Mouse (Mus musculus): ENCODE measurements around the gene Dclre1b. TPM values are rescaled to one million over a fixed set of nuclear protein-coding genes. Genes with fewer than 3 reads are reported as not detected.
"Not testable (repeated sequence)": the region's sequence is repeated elsewhere in the genome, so short reads cannot be mapped to it uniquely, and the experiment has no call there.

The Dclre1b gene
- polyA plus RNA-seq, 1 experiment, result 7.1 TPM

DNA sequence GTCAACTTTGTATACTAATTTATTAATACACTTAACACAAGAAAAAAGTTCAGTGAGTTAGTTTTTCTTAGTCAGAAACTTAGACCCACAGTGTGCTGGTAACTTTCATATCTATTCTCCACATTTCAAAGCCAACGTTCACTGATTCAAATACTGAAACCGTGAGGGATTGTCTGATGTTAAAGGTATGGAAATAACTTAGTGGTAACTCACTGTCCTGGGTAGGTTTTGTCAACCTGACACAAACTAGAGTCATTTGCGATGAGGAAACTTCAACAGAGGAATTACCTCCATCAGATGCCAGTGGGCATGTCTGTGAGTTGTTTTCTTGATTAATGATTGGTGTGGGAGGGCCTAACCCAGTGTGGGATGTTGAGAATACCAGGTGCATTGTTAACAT, 19.8 kb upstream of the Dclre1b start:
- WGBS, result 78% methylated on average over 3 of the region's 3 CpGs

DNA sequence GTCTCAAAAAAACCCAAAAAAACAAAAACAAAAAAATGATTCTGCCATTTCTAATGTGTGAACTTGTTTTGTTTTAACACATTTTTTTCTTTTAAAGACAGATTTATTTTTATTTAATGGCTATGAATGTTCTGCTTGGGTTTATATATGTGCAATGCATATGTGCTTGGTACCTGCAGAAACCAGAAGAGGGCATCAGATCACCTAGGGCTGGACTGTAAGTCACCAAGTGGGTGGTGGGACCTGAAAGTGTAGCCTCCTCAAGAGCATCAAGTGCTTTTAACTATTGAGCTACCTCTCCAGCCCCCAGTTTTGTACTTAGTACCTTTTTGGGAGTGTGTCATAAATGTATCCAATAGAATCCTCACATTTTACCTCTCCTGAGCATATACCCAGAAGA, 18.3 kb upstream of the Dclre1b start:
- DNase-seq (ENCODE audit: low read depth, low spot score), result no peak

More for the DNA sequence above, 19.8 kb upstream of the Dclre1b start:
- no peak for DNase-seq (ENCODE audit: low read depth, low spot score)

DNA sequence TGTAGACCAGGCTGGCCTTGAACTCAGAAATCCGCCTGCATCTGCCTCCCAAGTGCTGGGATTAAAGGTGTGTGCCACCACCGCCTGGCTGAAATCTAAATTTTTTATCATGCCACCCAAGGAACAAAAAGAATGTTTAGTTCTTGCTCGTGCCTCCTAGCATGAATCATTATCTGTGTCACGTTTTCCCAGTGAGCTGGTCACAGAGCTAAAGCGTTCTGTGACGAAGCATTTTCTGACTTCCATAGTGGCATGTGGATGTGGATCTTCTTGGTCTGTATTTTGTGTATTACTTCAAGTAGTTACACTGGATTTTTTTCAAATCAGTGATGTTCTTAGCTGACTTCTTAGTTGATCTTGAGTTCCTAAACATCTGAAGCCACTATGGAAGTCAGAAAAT, 1.7 kb upstream of the Dclre1b start:
- WGBS, result 88% methylated on average over 6 of the region's 6 CpGs
- no peak for DNase-seq (ENCODE audit: low read depth, low spot score)

DNA sequence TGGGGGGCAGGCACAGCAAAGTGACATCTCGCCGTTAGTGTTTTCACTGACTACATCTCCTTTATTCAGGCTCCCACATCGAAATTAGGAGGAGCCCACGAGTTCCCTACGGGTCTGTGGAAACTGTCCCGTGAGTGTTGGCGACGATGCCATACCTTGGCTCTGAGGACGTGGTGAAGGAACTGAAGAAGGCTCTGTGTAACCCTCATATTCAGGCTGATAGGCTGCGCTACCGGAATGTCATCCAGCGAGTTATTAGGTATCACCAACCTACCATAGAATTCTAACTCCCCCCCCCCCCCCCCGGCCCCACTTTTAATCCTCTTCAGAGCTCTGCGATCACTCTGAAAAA, 531 bp upstream of the Dclre1b start:
- no peak for DNase-seq (ENCODE audit: low read depth, low spot score)
- WGBS, result under 1% methylated on average over 14 of the region's 14 CpGs

DNA sequence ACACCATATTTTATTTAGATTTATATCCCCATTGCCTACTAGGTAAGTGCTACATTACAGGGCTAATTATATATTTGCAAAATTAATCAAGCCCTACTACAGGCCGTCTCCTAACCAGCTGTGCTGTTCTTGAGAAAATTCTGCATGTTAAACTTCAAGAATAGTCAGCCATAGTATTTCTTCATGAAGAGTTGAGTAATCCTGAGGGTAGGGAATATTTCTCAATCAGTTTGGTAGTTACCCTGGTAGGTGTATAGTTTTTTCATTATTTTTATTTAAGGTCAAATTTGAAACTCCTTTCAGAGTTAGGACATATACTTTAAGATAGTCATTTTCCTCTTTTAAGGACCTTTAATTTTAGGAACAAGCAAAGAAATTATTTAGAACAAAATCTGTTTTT, 3.6 kb downstream of the Dclre1b start:
- DNase-seq (ENCODE audit: low read depth, low spot score), result no peak
- 93% methylated on average over 1 of the region's 1 CpGs for WGBS

DNA sequence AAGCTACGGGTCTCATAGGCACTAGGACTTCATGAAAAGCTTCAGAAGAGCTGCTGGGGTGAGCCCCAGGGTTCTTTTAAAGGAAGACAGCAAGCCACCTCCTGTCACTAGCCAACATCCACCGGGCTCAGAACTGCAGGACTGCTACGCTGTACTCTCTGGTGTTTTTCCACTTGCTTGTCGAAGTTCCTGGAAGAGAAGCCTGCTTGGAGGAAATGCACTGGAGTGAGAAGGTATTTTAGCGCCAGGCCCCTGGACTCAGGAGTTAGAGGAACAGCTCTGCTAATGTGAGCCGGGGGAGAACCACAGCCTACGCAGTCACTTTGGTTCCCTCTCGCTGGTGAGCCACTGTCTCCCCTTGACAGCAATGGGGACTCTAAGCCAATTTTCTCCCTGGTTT, 6.4 kb downstream of the Dclre1b start:
- 65% methylated on average over 8 of the region's 8 CpGs for WGBS
- DNase-seq (ENCODE audit: low read depth, low spot score), result no peak

DNA sequence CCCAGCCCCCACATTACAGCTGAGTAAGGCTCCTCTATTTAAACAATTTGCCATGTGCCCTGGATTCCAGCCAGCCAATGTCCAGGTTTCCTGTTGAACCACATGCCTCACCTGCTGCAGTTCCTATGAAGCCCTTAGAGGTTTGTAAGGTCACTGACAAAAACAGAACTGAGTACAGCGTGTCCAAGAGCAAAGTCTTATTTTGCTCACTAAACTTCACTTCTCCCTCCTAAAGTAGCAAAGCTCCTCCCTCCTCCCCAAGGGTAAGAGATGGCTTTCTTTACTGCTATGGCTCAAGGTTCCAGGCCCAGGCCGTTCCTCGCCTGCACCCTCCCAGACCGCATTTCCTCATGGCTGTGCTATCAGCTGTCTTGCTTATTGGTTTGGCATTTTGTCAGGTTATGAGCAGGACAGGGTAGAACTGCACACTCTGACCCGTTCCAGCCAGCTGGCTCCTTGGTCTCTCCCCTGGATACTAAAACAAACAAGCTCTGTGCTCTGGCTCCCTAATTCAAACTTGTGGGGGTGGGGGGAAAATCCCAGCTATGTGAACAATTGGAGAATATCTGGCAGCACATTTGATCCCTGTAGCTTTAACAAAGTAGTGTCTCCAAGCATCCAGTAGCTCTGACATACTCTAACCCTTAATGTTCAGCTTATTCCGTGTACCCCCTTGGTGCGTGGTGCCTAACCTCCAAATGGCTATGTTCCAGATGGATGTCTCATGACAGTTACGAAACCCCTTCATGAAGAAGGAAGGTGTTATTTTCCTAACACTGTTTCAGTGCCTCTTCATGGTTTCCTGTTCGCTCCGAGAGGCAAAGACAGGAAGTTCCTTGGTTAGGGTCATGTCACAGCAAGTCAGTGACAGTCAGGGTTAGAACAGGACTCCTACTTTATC, 7.4 kb downstream of the Dclre1b start:
- under 1% methylated on average over 10 of the region's 10 CpGs for WGBS
- DNase-seq (ENCODE audit: low read depth, low spot score), result peak; percentile 93

DNA sequence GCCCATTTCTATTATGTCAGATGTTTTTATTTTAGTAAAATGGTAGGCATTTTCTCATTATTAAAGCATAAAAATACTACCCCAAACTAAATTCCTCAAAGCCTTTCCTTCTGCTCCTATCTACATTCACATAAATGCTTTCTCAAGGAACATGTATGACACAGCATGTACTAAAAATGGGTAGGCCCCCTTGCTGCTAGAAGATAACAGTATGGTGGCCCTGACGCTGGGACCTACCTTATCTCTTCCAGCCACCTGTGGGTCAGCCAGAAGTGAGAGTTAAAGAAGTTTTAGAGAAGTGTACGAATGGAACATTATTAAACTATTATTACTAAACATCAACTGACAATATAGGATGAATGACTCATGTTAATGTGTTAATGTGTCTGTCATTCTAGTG, 9.7 kb downstream of the Dclre1b start:
- WGBS, result 91% methylated on average over 2 of the region's 2 CpGs
- no peak for DNase-seq (ENCODE audit: low read depth, low spot score)

DNA sequence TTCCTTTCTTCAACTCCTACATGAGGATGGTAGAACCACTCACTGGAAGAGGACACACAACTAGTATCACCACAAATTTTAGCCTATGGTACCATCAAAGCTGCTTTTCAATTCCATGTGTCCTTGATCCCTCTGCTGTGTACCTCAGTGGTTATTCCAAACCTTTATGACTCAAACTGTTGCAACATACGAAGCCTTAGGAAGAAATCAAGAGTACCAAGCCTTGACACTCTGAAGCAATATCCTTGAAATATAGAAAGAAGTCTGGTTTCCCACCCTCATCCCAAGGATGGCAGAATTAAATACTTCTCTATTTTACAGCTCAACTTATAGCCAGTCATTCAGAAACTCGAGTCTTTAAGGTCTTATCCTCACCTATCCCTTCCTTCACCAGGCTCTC, 12.9 kb downstream of the Dclre1b start:
- DNase-seq (ENCODE audit: low read depth, low spot score), result no peak
- WGBS, result 46% methylated on average over 2 of the region's 2 CpGs

DNA sequence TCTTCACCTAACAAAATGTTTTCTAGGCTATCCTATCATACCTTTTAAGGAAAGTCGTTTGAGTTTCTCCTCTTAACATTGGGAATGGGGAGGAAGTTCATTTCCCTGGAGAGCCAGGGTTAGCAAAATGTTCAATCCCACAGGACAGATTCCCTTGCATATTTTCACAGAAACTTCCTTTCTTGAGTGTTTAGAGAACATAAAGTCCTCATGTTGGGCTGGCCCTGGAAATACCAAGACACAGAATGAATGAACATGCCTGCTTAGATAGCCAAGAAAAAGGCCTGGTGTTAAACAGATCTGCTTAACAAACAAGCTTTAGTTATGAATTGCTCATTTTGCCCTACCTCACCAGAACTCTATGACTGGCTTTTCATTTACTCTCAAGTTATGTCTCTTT, 16.7 kb downstream of the Dclre1b start:
- 80% methylated on average over 1 of the region's 1 CpGs for WGBS
- no peak for DNase-seq (ENCODE audit: low read depth, low spot score)

DNA sequence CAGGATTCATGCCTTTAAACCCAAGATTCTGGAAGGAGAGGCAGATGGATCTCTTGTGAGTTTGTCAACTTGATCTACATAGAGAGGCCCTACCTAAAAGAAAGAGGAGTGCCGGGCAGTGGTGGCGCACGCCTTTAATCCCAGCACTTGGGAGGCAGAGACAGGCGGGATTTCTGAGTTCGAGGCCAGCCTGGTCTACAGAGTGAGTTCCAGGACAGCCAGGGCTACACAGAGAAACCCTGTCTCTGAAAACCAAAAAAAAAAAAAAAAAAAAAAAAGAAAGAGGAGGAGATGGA, 17.2 kb downstream of the Dclre1b start:
- 84% methylated on average over 5 of the region's 5 CpGs for WGBS
- not testable (repeated sequence) for DNase-seq (ENCODE audit: low read depth, low spot score)

DNA sequence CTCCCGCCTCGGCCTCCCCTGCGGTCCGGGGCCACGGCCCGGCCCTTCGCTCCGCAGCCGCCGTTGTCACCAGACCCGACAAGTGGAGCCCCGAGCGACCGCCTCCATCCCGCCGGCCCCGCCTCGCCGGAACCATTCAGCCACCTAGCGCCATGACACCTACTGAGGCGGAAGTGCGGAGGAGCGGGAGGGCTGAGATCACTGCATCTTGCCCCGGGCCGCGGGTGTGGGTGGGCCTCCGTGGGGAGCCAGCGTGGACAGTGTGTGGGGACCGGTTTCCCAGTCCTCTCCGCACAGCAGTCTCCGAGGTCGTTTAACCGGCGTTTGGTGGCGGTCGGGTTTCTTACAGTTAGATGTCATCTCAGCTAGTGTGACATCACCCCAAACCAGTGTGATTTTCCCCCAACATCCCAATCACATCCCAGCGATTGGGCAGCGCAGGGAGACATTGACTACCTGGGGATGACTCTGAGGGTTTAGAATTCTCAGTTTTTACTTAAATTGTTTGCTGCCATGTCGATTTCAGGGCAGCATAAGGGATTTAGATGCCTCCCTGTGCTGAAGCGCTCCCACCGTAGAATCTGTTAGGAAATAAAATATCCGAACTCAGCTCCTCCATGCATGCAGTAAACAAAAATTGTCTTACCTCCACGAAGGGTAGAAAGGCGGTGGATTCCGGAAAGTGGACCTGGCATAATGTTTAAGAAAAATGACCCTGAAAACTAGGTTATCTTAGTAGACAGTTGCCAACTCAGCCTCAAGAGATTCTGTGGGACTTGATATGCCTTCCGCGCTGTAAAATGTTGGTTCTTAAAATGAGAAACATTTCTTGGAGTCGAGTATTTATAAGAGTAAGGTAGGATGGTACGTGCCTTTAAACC, 17.8 kb downstream of the Dclre1b start, which contains the start of gene Hipk1:
Hipk1 (minus strand) TSS at position 334 of the 881 bp plus-strand sequence.
- WGBS, result 10% methylated on average over 49 of the region's 49 CpGs
- no peak for DNase-seq (ENCODE audit: low read depth, low spot score)

DNA sequence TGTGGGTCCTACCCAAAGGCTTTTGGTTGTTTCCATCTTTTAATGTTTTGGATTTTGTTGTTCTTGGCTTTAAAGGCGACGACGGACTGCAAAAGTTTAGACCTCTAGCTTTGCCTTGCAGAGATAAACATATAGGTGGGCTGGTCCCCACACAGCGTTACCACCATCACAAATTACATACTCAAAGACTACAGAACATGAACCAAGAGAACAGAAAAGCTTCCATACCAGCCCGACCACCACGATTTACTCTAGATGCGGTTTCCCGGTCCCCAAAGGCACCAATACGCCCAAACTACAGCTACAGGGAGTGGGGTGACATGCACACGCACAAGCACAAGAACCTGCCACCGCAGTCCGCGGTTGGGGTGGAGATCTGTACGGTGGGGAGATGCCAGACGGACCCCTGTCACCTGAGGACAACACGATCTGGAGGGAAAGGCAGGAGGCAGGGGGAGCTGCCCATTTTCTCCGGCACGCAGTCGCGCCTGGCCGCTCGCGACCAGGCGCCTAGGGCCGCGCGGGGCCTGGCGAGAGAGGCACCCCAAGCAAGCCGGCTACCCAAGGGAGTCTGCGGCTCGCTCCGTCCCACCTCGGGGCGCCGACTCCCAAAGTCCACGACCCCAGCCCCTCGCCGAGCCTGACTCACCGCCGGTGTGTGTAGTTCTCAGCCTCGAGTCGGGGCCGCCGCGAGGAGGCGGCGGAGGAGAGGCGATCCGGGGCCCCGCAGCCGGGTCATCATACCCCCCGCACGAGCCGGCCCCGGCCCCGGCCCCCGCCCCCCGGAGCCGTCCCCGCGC, 18.7 kb downstream of the Dclre1b start:
- under 1% methylated on average over 44 of the region's 61 CpGs for WGBS
- no peak for DNase-seq (ENCODE audit: low read depth, low spot score)

DNA sequence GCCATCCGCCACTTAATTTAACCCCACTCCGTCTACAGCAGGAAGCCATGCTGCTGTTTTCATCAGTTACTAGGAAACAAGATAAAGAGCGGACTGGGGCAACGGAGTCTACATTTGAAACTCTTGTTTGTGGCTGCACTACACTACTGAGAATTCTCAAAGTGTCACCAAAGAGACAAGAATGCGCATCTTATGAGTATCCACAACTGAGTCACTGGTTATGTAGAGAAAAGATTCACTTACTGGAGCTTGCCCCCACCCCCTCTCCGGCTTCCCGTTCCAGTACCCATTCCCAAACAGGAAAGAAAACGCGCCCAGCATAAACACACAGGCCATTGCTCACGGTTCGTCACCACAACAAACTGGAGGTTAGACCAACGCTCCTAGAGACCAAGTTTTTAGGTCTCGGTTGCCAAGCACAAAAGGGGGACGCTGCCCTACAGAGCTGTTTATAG, 19.3 kb downstream of the Dclre1b start:
- under 1% methylated on average over 14 of the region's 14 CpGs for WGBS
- no peak for DNase-seq (ENCODE audit: low read depth, low spot score)

DNA sequence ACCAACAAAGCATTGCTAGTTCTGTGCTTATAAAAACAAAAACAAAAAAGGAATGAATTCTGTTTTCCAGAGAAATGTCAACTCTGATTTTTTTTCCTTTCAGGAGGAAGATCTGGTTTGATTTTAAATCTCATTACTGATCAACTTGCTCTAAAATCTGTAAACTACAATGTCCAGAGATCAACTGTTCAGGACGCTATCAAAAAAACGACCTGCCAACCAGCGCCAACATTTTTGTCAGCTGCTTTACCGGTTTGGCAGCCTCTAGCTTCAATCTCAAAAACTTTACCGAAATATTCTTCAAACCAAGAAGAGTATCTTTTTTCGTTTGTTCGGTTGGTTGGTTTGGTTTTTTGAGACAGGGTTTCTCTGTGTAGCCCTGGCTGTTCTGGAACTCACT, 20.1 kb downstream of the Dclre1b start:
- no peak for DNase-seq (ENCODE audit: low read depth, low spot score)
- 34% methylated on average over 7 of the region's 7 CpGs for WGBS

DNA sequence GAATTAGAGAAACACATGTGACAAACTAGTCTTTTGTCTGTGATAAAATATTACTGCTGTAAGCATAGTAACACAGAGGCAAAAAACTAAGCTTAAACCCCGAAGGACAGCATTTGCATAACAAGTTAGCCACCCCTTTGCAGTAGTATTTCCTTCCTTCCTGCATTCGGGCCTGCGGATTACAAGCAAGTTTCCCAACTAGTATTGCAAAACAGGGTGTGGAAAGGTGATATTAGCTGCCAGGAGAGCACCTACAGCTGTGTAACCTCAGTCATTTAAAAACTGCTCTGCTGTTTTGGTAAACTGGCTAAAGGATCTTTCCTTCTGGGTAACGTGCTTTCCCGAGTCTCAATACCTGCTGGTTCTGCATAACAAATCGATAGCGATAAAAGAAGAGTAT, 22.0 kb downstream of the Dclre1b start:
- WGBS, result 23% methylated on average over 7 of the region's 7 CpGs
- no peak for DNase-seq (ENCODE audit: low read depth, low spot score)

DNA sequence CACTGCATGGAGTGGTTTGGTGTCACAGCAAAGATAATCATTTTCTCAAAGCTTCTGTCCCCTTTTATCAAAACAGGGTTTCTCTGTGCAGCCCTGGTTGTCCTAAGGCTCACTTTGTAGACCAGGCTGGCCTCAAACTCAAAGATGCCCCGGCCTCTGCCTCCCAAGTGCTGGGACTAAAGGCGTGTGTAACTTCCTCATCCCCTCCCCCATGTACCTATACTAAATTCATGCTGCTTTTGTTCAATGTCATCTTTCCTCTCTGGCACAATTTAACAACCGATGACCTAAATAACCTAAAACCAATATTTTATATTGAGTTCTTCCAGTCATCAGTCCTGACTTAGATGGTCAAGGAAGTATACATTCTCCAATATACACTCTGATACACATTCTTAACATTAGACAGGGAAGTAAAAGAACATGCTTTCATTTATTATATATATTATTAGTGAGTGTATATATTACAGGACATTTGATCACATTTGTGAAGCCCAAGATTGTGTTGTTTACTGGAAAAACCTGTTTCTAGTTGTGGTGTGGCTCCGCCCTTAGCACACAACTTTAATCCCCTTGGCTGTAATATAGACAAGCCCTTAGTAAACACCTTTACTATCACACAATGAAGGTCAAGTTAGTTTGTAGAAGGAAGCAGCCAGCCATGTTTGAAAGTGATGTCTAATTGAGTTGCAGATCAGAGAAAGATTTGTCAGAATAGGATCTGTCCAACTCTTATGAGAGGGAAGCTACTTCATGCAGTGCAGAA, 26.2 kb downstream of the Dclre1b start:
- WGBS, result 58% methylated on average over 4 of the region's 4 CpGs

DNA sequence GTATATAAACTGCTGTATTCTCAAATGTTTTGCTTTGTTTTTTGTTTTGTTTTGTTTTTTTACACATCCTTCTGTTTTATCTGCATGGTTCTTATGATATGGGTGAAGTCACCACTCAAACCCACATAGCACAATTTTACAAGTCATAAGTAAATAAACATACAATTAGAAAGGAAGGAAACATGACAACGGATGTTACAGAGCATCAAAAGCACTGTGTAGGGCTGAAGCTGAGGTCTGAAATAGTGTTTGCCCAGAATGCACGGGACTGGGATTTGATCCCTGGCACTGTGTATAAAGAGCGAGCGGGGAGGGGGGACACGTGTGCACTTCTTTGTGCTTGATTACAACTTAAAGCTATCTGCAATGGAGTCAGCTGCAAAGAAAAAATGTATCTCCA, 28.5 kb downstream of the Dclre1b start:
- DNase-seq (ENCODE audit: low read depth, low spot score), result no peak
- 63% methylated on average over 5 of the region's 5 CpGs for WGBS

More for the DNA sequence above, 26.2 kb downstream of the Dclre1b start:
- DNase-seq (ENCODE audit: low read depth, low spot score), result no peak

DNA sequence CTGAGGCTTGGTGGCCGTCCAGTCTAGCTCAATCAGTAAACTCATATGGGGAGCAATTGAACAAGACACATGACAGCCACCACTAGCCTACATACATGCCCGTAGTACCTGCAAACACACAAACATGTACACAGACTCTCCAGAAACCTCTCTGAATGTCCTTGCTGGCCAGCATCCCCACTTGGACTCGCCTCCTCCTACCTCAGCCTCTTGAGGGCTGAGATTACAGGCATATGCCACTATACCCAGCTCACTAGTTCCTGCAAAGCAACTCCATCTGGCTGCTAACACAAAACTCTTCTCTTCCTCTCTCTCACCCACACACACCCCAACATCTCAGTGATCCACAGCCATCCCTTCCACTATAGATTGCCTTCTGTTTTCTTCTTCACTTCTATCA, 29.0 kb downstream of the Dclre1b start:
- 83% methylated on average over 3 of the region's 3 CpGs for WGBS
- DNase-seq (ENCODE audit: low read depth, low spot score), result no peak

Data from large intestine, adult 2 months (tissue).